Comparison of ENCODE assay signal across 22 mouse cellular contexts in genomic region chr15:92547294-92547911, GRCm38 (mm10).
DNase-seq lines count a peak whose midpoint lies in the region; ATAC-seq lines count a peak whose summit lies in the region.
"Had no signal": no experiment of that assay in that cellular context is flagged by ENCODE, and none has a peak within 500 bp of the region (broad histone marks: within the 10 kb centered on the region; RNA-seq: fewer than 3 reads in every experiment).

No protein-coding gene starts in this region.

- H3K27ac ChIP-seq in kidney, embryonic 15.5 days = no peak overlapping the region
- H3K27ac ChIP-seq in limb, embryonic 10.5 days = 0 out of 2 replicates have a peak overlapping the region, but pooled peaks have one; percentile 42
- no peak overlapping the region for H3K27ac ChIP-seq in hindbrain, embryonic 12.5 days
- H3K27ac ChIP-seq: embryonic facial prominence, embryonic 15.5 days; hindbrain, embryonic 10.5 days; hindbrain, postnatal 0 days; liver, embryonic 13.5 days; midbrain, embryonic 12.5 days had no signal

- peaks cover 8% of the 10 kb centered on the region; the same call in 1 of the 2 replicates for H3K4me1 ChIP-seq in kidney, embryonic 15.5 days
- H3K4me1 ChIP-seq in limb, embryonic 10.5 days = peaks cover 26% of the 10 kb centered on the region
- no peaks in the 10 kb centered on the region for H3K4me1 ChIP-seq in hindbrain, embryonic 12.5 days
- H3K4me1 ChIP-seq: embryonic facial prominence, embryonic 15.5 days; liver, embryonic 13.5 days had no signal

- H3K9me3 ChIP-seq in kidney, embryonic 15.5 days (replicated peaks) = no peaks in the 10 kb centered on the region
- no peaks in the 10 kb centered on the region for H3K9me3 ChIP-seq in limb, embryonic 10.5 days (replicated peaks)
- no peaks in the 10 kb centered on the region for H3K9me3 ChIP-seq in hindbrain, embryonic 12.5 days (replicated peaks)
- H3K9me3 ChIP-seq: embryonic facial prominence, embryonic 15.5 days; hindbrain, embryonic 10.5 days; midbrain, embryonic 12.5 days had no signal

- DNase-seq in embryo, embryonic 11 days = peak; percentile 8
- no peak for DNase-seq in embryo, embryonic 10 days (ENCODE audit: low spot score)
- no peak for DNase-seq in kidney, adult 9 months
- peak; percentile 36 for DNase-seq in forelimb bud, embryonic 11.5 days (ENCODE audit: low read depth, low spot score)
- DNase-seq in limb, embryonic 10.5 days (ENCODE audit: low spot score) = peak; percentile 38
- DNase-seq: adrenal gland, adult 2 months; cerebellum, adult 8-10 months; cerebellum, postnatal 36 days; liver, embryonic 13.5 days; lung, adult 2 months; lung, postnatal 14 days; right cerebral cortex, postnatal 25 days; spleen, adult 18-20 months had no signal

- H3K4me3 ChIP-seq in kidney, embryonic 15.5 days (replicated peaks) = no peak overlapping the region
- no peak overlapping the region for H3K4me3 ChIP-seq in limb, embryonic 10.5 days
- no peak overlapping the region for H3K4me3 ChIP-seq in hindbrain, embryonic 12.5 days
- H3K4me3 ChIP-seq: embryonic facial prominence, embryonic 15.5 days; hindbrain, embryonic 10.5 days; liver, embryonic 13.5 days; midbrain, embryonic 12.5 days had no signal

- H3K27me3 ChIP-seq in kidney, embryonic 15.5 days = no peaks in the 10 kb centered on the region
- peaks cover 7% of the 10 kb centered on the region; the same call in 1 of the 2 replicates for H3K27me3 ChIP-seq in limb, embryonic 10.5 days (ENCODE audit: low read depth, poor library complexity, severe bottlenecking)
- H3K27me3 ChIP-seq in hindbrain, embryonic 12.5 days = no peaks in the 10 kb centered on the region
- H3K27me3 ChIP-seq: embryonic facial prominence, embryonic 15.5 days; liver, embryonic 13.5 days; midbrain, embryonic 12.5 days had no signal

- H3K4me2 ChIP-seq in kidney, embryonic 15.5 days = 0 out of 2 replicates have a peak overlapping the region, but pooled peaks have one; percentile 5
- H3K4me2 ChIP-seq in hindbrain, embryonic 12.5 days (replicated peaks) = no peak overlapping the region
- H3K4me2 ChIP-seq: embryonic facial prominence, embryonic 15.5 days; heart, embryonic 11.5 days; liver, embryonic 13.5 days; midbrain, embryonic 12.5 days had no signal

- ATAC-seq in kidney, embryonic 15.5 days (replicated peaks; ENCODE audit: low FRiP score) = peak; percentile 71
- ATAC-seq in frontal cortex, adult (ENCODE audit: low TSS enrichment) = no peak
- no peak for ATAC-seq in hindbrain, embryonic 12.5 days (ENCODE audit: low FRiP score)
- ATAC-seq: hindbrain, postnatal 0 days; intestine, postnatal 0 days had no signal

- no peaks in the 10 kb centered on the region for H3K36me3 ChIP-seq in kidney, embryonic 15.5 days
- no peaks in the 10 kb centered on the region for H3K36me3 ChIP-seq in limb, embryonic 10.5 days
- H3K36me3 ChIP-seq in hindbrain, embryonic 12.5 days = no peaks in the 10 kb centered on the region
- H3K36me3 ChIP-seq: embryonic facial prominence, embryonic 15.5 days; hindbrain, embryonic 10.5 days; liver, embryonic 13.5 days; midbrain, embryonic 12.5 days had no signal

- 25% methylated on average over 9 of the region's 9 CpGs for WGBS in kidney, embryonic 15.5 days
- 34% methylated on average over 9 of the region's 9 CpGs for WGBS in limb, embryonic 10.5 days
- 58% methylated on average over 9 of the region's 9 CpGs for WGBS in hindbrain, embryonic 12.5 days

- H3K9ac ChIP-seq in kidney, embryonic 15.5 days = no peak overlapping the region
- H3K9ac ChIP-seq in hindbrain, embryonic 12.5 days = no peak overlapping the region
- H3K9ac ChIP-seq: embryonic facial prominence, embryonic 15.5 days; liver, embryonic 13.5 days; midbrain, embryonic 12.5 days had no signal

Comparison
In these comparisons a context has a peak if more than half of its experiments do, and no peak if none do; other contexts are left out.
1. DNase-seq: peak in embryo, embryonic 11 days (single experiment), forelimb bud, embryonic 11.5 days (single experiment) and limb, embryonic 10.5 days (single experiment); none in embryo, embryonic 10 days (single experiment) and kidney, adult 9 months (single experiment).